Mouse (Mus musculus) lung, postnatal 0 days (tissue): ENCODE results near the gene Col1a1.

Experiments used
- CTCF ChIP-seq: IDR thresholded peaks from 2 replicates; pipeline ENCODE4 v1.5.1; 2016; ENCODE audit warnings: antibody characterized with exemption, mild to moderate bottlenecking
- EP300 ChIP-seq: IDR thresholded peaks from 2 replicates; pipeline ENCODE4 v1.6.1; 2016; ENCODE audit warnings: antibody characterized with exemption, mild to moderate bottlenecking, control low read depth

GRCm38 (mm10) chr11:94937787-94938186 lies 1.8 kb downstream of the Col1a1 start:
- TF ChIP-seq CTCF (no peak), EP300 (no peak)
